Mouse (Mus musculus) heart, embryonic 12.5 days (tissue): ENCODE measurements around the gene Lypd9. TPM values are rescaled to one million over a fixed set of nuclear protein-coding genes. Genes with fewer than 3 reads are reported as not detected.

Source experiments
- ATAC-seq: fragments of 200-750 bp; cut with Nextera tagmentation; 2 replicates; pipeline ENCODE4 v1.8.0; 2017; ENCODE audit warnings: moderate TSS enrichment, moderate library complexity; ENCODE audit not compliant: insufficient number of reproducible peaks, low FRiP score
- H3K27ac ChIP-seq: fragments of 300-500 bp; sonication (generic); 2 replicates; pipeline ENCODE4 v1.5.1; 2016; ENCODE audit warnings: mild to moderate bottlenecking, moderate library complexity; ENCODE audit not compliant: poor library complexity, severe bottlenecking
- H3K27me3 ChIP-seq: fragments of 300-500 bp; sonication (generic); replicated peaks from 2 replicates; pipeline ENCODE4 v1.6.1; 2016; ENCODE audit warnings: mild to moderate bottlenecking, moderate library complexity
- H3K36me3 ChIP-seq: fragments of 300-500 bp; sonication (generic); 2 replicates; pipeline ENCODE4 v1.6.1; 2016; ENCODE audit warnings: mild to moderate bottlenecking, moderate library complexity
- H3K4me1 ChIP-seq: fragments of 300-500 bp; sonication (generic); replicated peaks from 2 replicates; pipeline ENCODE4 v1.6.1; 2016; ENCODE audit warnings: mild to moderate bottlenecking
- H3K4me2 ChIP-seq: fragments of 300-500 bp; sonication (generic); 2 replicates; pipeline ENCODE4 v1.6.1; 2016; ENCODE audit warnings: mild to moderate bottlenecking, moderate library complexity
- H3K4me3 ChIP-seq: fragments of 300-500 bp; sonication (generic); 2 replicates; pipeline ENCODE4 v1.5.1; 2016; ENCODE audit warnings: mild to moderate bottlenecking
- H3K9ac ChIP-seq: fragments of 300-500 bp; sonication (generic); 2 replicates; pipeline ENCODE4 v1.6.1; 2016; ENCODE audit warnings: mild to moderate bottlenecking, moderate library complexity
- H3K9me3 ChIP-seq: fragments of 300-500 bp; sonication (generic); replicated peaks from 2 replicates; pipeline ENCODE4 v1.6.1; 2016; ENCODE audit warnings: mild to moderate bottlenecking, moderate library complexity
- WGBS: fragments of 180-500 bp; shearing (Covaris S2); methylation state at CpG from one replicate; pipeline ENCODE4 v1.1.7; 2016; 5-methylcytosine and 5-hydroxymethylcytosine counted together
- polyA plus RNA-seq: library from polyadenylated mRNA; unstranded; fragments of >200 nt; fragmentation: Nextera tagmentation; extraction: Ambion mirVana; gene quantifications from 2 replicates; pipeline ENCODE4 v1.2.1, GENCODE M21; 2016

Gene Lypd9
- polyA plus RNA-seq, 1 experiment from 2014 or later, result not detected

- peaks cover 4% of the 10 kb centered on the region; the same call in 1 of the 2 replicates for H3K4me1 ChIP-seq
- WGBS, result 49% methylated on average over 5 of the region's 5 CpGs
- ATAC-seq, result no peak
- no peak overlapping the region for H3K4me3 ChIP-seq
- H3K27ac ChIP-seq, result no peak overlapping the region
- H3K9me3 ChIP-seq, result no peaks in the 10 kb centered on the region
- H3K4me2 ChIP-seq, result no peak overlapping the region
- no peak overlapping the region for H3K9ac ChIP-seq
- no peaks in the 10 kb centered on the region for H3K27me3 ChIP-seq
- H3K36me3 ChIP-seq, result no peaks in the 10 kb centered on the region
These were observed 52.1 kb downstream of the Lypd9 start for GRCm38 (mm10) chr11:58400655-58401054.

- WGBS, result 59% methylated on average over 6 of the region's 6 CpGs
- Histone ChIP-seq H3K36me3 (no peaks in the 10 kb centered on the region), H3K4me1 (peaks cover 4% of the 10 kb centered on the region; the same call in 1 of the 2 replicates), H3K27me3 (no peaks in the 10 kb centered on the region), H3K9ac (no peak overlapping the region), H3K4me3 (no peak overlapping the region), H3K4me2 (no peak overlapping the region), H3K27ac (no peak overlapping the region), H3K9me3 (no peaks in the 10 kb centered on the region)
- no peak for ATAC-seq
These were observed 52.6 kb downstream of the Lypd9 start for GRCm38 (mm10) chr11:58399985-58400645.

Other genes starting within 250 kb of the Lypd9 start
- gene 4930438A08Rik, start 178.1 kb downstream of the Lypd9 start, polyA plus RNA-seq, result not detected in 2 replicates
- gene Zfp692, start 145.9 kb downstream of the Lypd9 start, polyA plus RNA-seq, result 14.9 and 15.5 TPM in 2 replicates
- 32.4 and 33.6 TPM in 2 replicates for gene Zfp672, start 122.6 kb downstream of the Lypd9 start, polyA plus RNA-seq
- 26.6 and 27.8 TPM in 2 replicates for gene Sh3bp5l, start 122.2 kb downstream of the Lypd9 start, polyA plus RNA-seq
- not detected in 2 replicates for gene Lypd8, start 73.9 kb downstream of the Lypd9 start, polyA plus RNA-seq
- gene 1810065E05Rik, start 31.8 kb downstream of the Lypd9 start, polyA plus RNA-seq, result not detected in 2 replicates
- gene Gm12253, start 20.4 kb downstream of the Lypd9 start, polyA plus RNA-seq, result not detected in 2 replicates
- not detected in 2 replicates for gene Olfr30, start 9.3 kb upstream of the Lypd9 start, polyA plus RNA-seq
- not detected in 2 replicates for gene Olfr332, start 39.6 kb upstream of the Lypd9 start, polyA plus RNA-seq
- gene Olfr331, start 49.6 kb upstream of the Lypd9 start, polyA plus RNA-seq, result not detected in 2 replicates
- gene Olfr330, start 81.9 kb upstream of the Lypd9 start, polyA plus RNA-seq, result not detected in 2 replicates
- gene Olfr329-ps, start 93.5 kb upstream of the Lypd9 start, polyA plus RNA-seq, result not detected in 2 replicates
- not detected in 2 replicates for gene Olfr328, start 102.7 kb upstream of the Lypd9 start, polyA plus RNA-seq
- not detected in 2 replicates for gene Olfr224, start 117.6 kb upstream of the Lypd9 start, polyA plus RNA-seq
- not detected in 2 replicates for gene Olfr325, start 124.8 kb upstream of the Lypd9 start, polyA plus RNA-seq
- not detected in 2 replicates for gene Olfr324, start 142.2 kb upstream of the Lypd9 start, polyA plus RNA-seq
- gene 2210407C18Rik, start 163.2 kb upstream of the Lypd9 start, polyA plus RNA-seq, result not detected in 2 replicates
- not detected in 2 replicates for gene Olfr323, start 177.6 kb upstream of the Lypd9 start, polyA plus RNA-seq
- gene Trim58, start 187.5 kb upstream of the Lypd9 start, polyA plus RNA-seq, result 1.5 and 2.0 TPM in 2 replicates
- gene Olfr322, start 205.9 kb upstream of the Lypd9 start, polyA plus RNA-seq, result not detected in 2 replicates
- gene Olfr320, start 228.2 kb upstream of the Lypd9 start, polyA plus RNA-seq, result not detected in 2 replicates
- gene Olfr319, start 246.2 kb upstream of the Lypd9 start, polyA plus RNA-seq, result not detected in 2 replicates